Mouse (Mus musculus) testis, adult 10 weeks (tissue): ENCODE results near the gene Gh. TPM values are rescaled to one million over a fixed set of nuclear protein-coding genes. Genes with fewer than 3 reads are reported as not detected.

ENCODE experiments used
- polyA plus RNA-seq: library from polyadenylated mRNA; stranded (reverse); fragments of 350-450 nt; fragmentation: Illumina TruSeq; extraction: RNeasy Lipid Tissue Mini Kit (QIAGEN cat#74804); gene quantifications from one replicate; pipeline ENCODE4 v1.2.3, GENCODE M21; 2014; ENCODE audit warnings: low read depth, low replicate concordance

The Gh gene
- not detected for polyA plus RNA-seq

GRCm38 (mm10) chr11:106301765-106302164 is at the start of gene Gh:
Gene Gh (minus strand): TSS chr11:106301865.

GRCm38 (mm10) chr11:106314333-106314812 is 12.7 kb upstream of the Gh start, which contains the start of gene Cd79b:
Gene Cd79b (minus strand): TSS chr11:106314762.

GRCm38 (mm10) chr11:106276454-106276853 is 25.2 kb downstream of the Gh start, which contains the start of gene Tcam1:
Gene Tcam1 (plus strand): TSS chr11:106276672.

GRCm38 (mm10) chr11:106272644-106273310 is 28.9 kb downstream of the Gh start, which contains the start of gene Smarcd2:
Gene Smarcd2 (minus strand): TSS chr11:106272972.

GRCm38 (mm10) chr11:106255685-106256451 is 45.8 kb downstream of the Gh start, which contains the start of the genes Ftsj3 and Psmc5:
Gene Ftsj3 (minus strand): TSS chr11:106256079.
Gene Psmc5 (plus strand): TSS chr11:106256154.

Other genes starting within 250 kb of the Gh start
- 2.2 TPM for gene Taco1, start 235.8 kb downstream of the Gh start, polyA plus RNA-seq
- gene Map3k3, start 217.3 kb downstream of the Gh start, polyA plus RNA-seq, result 4.4 TPM
- 1.4 TPM for gene Gm10840, start 141.0 kb downstream of the Gh start, polyA plus RNA-seq
- 106 TPM for gene Limd2, start 141.0 kb downstream of the Gh start, polyA plus RNA-seq
- 72.2 TPM for gene Strada, start 99.7 kb downstream of the Gh start, polyA plus RNA-seq
- 42.5 TPM for gene Ccdc47, start 85.5 kb downstream of the Gh start, polyA plus RNA-seq
- 47.3 TPM for gene Ddx42, start 84.9 kb downstream of the Gh start, polyA plus RNA-seq
- 18.6 TPM for gene Ftsj3, start 45.8 kb downstream of the Gh start, polyA plus RNA-seq
- gene Psmc5, start 45.7 kb downstream of the Gh start, polyA plus RNA-seq, result 40.5 TPM
- 13.1 TPM for gene Smarcd2, start 28.9 kb downstream of the Gh start, polyA plus RNA-seq
- gene Tcam1, start 25.2 kb downstream of the Gh start, polyA plus RNA-seq, result 34.8 TPM
- not detected for gene Cd79b, start 12.9 kb upstream of the Gh start, polyA plus RNA-seq
- 0.29 TPM for gene Scn4a, start 51.4 kb upstream of the Gh start, polyA plus RNA-seq
- gene Prr29, start 63.6 kb upstream of the Gh start, polyA plus RNA-seq, result not detected
- not detected for gene Icam2, start 86.2 kb upstream of the Gh start, polyA plus RNA-seq
- 4.4 TPM for gene Ern1, start 186.0 kb upstream of the Gh start, polyA plus RNA-seq